Mouse (Mus musculus): ENCODE data around the gene Fancd2.

Gene Fancd2

GRCm38 (mm10) chr6:113523420-113523819 lies 8.1 kb upstream of the Fancd2 start:
- DNase-seq, result no peak

GRCm38 (mm10) chr6:113531840-113532404 lies 440 bp downstream of the Fancd2 start:
- no peak for DNase-seq

GRCm38 (mm10) chr6:113534886-113535285 lies 3.4 kb downstream of the Fancd2 start:
- DNase-seq, result no peak

DNA sequence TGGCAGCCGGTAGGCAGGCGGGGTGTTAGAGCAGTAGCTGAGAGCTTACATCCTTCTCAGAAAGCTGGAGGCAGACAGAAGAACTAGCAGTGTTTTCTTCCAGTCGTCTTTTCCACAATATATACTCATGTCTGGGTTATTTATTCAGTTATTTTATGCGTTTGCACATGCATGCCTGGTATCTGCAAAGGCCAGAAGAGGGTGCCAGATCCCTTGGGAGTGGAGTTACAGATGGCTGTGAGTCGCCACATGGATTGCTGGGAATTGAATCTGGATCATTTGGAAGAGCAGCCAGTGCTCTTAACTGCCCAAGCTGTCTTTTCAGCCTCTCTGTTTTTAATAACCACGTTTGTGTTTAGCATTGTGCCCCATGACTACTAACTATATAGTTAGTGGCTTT lies 10.1 kb downstream of the Fancd2 start:
- DNase-seq, result no peak

DNA sequence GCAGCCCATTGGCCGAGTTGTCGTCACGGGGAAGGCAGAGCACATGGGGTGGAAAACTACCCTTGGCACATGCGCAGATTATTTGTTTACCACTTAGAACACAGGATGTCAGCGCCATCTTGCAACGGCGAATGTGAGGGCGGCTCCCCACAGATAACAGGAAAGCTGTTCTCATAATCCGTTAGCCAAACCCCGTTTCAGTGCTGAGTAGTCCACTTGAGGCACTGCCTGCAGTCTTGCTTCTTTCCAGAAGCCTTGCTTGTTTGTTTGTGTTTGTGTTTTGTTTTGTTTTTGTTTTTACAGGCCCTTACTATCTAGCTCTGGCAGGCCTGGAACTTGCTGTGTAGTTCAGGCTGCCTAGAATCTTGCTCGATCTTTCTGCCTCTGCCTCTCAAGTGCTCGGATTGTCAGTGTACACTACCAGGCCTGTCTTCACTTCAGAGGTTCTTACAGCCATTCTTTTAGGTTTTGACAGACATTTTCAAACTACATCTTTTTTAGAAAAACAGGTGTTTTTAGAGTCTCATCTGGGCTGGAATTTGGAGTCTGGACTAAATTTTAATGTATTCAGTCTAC lies 12.5 kb downstream of the Fancd2 start:
- DNase-seq, result no peak

DNA sequence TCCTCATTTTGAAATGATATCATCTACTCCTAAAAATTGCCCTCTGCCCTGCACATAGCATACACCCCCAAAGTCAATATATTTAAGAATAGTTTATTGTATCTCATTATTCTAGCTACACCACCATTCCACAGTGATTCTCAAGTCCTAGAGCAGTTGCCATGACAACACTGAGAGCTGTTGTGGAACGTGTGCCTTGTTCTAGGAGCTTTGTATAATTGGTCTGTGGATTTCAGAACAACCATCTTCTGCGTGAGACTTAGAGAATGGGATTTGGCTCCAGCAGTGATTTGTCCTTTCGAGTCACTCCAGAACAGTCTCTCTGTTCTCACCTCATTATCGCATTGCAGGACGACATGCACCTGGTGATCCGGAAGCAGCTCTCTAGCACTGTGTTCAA lies 28.3 kb downstream of the Fancd2 start:
- DNase-seq, result no peak

GRCm38 (mm10) chr6:113564557-113564956 lies 33.1 kb downstream of the Fancd2 start:
- DNase-seq, result no peak

DNA sequence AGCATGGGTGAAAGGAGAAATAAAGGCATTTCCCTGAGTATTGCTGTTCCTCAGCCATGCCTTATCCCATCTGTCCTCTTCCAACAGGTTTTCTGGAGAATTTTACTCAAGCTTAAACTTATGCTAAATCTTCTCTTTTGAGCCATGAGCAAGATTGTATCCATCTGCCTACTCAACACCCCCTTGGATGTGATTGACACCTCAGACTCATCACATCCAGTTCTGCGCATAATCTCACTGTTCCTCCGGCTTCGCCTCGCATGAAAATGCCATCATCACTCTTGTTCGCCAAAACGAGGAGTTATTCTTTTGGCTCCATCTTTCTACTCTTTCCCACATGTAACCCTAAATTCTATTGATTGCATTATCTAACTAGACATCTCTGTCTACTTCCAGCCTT lies 44.6 kb downstream of the Fancd2 start:
- DNase-seq, result no peak

- DNase-seq, result no peak
Observed at GRCm38 (mm10) chr6:113579306-113579705, 47.8 kb downstream of the Fancd2 start.

GRCm38 (mm10) chr6:113583023-113583422 lies 51.5 kb downstream of the Fancd2 start:
- no peak for DNase-seq

DNA sequence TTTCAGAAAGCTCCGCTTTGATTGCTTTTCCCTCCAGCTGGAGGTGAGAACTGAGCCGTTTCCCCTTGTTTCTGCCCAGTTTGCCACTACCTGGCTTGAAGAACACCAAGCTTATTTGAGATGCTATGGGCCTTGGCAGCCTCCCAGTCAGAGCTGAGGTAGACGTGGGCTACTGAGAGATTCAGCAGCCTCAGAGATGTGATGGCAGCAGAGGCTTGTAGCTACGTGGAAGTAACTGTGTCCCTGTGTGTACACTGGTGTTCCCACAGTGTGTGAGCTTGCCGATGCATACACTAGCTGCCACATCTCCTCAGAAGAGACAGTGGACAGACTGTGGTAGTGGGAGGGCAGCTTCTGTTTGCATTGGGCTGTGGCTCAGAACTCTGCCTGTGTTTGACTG lies 53.6 kb downstream of the Fancd2 start:
- DNase-seq, result no peak

GRCm38 (mm10) chr6:113586466-113587183 lies 55.1 kb downstream of the Fancd2 start:
- no peak for DNase-seq

GRCm38 (mm10) chr6:113592637-113593036 lies 61.2 kb downstream of the Fancd2 start:
- no peak for DNase-seq

- DNase-seq, result no peak
Observed at GRCm38 (mm10) chr6:113597945-113598344, 66.5 kb downstream of the Fancd2 start.

GRCm38 (mm10) chr6:113599833-113600232 lies 68.4 kb downstream of the Fancd2 start:
- DNase-seq, result no peak

GRCm38 (mm10) chr6:113600543-113601139 lies 69.2 kb downstream of the Fancd2 start, which contains the start of gene Fancd2os:
TSS of gene Fancd2os (minus strand) at chr6:113600715.
- no peak for DNase-seq

DNA sequence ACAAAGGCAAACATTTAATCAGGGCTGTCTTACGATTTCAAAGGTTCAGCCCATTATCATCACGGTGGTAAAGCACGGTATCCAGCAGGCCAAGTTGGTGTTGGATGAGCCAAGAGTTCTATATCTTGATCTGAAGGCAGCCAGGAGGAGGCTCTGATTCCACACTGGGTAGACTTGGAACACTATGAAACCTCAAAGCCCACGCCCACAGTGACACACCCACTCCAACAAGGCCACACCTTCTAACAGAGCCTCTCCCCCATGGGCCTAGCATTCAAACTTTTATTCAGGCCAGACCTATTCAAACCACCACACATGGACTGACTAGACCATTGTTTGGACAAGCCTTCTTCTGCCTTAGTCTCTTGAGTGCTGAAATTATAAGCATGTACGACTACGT lies 71.3 kb downstream of the Fancd2 start:
- DNase-seq, result no peak

DNA sequence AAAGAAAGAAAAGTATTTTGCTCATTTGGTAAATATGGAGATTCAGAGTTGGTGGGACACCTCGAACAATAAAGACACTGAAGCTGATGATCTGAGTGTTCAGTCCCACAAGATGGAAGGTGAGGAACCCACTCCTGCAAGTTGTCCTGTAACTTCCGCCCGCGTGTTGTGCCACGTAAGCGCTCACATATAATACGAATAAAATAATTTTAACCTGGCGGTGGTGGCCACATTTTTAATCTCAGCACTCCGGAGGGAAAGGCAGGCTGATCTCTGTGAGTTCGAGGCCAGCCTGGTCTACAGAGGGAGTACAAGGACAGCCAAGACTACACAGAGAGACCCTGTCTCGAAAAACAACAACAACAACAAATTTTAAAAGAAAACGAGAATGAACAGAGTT lies 72.5 kb downstream of the Fancd2 start:
- no peak for DNase-seq

- peak; percentile 86 for DNase-seq
Observed at GRCm38 (mm10) chr6:113604432-113605223, 73.1 kb downstream of the Fancd2 start, which contains the start of gene Brk1. TSS of gene Brk1 (plus strand) at chr6:113604772.

GRCm38 (mm10) chr6:113605224-113605545 lies 73.7 kb downstream of the Fancd2 start:
- no peak for DNase-seq

DNA sequence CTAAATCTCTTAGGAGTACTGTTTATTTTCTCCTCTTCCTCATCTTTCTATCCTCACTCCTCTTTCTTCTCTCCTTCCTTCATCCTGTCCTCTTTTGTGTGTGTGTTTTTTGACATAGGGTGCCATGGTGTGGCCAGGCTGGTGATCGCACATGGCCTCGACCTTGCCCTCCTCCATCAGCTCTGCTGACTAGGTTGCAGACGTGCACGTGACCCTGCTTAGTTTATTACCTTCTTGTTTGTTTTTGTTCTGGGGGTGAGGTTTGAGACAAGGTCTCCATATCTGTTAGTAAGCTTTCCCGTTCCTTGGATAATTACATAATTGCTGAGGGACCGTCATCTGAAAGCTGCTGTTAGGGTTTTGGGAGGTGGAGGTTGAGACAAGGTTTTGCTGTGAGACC lies 77.4 kb downstream of the Fancd2 start:
- no peak for DNase-seq

DNA sequence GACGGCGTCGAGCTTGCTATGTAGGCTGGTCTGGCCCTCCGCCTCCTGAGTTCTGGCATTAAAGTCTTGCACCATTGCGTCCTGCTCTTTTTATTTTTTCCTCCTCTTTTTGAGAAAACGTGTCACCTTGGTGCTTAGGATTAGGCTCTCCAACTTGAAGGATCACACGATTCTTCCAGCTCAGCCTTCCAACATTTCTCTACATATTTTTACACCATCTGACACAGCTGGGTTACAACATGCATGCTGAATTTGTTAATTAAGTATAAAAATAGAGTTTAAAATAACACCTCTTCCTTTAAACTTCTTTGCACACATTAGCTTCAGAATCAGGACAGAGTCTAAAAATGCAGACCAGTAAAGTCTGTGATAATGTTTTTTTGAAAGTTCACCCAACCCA lies 77.8 kb downstream of the Fancd2 start:
- DNase-seq, result no peak

GRCm38 (mm10) chr6:113612258-113612969 lies 80.9 kb downstream of the Fancd2 start:
- no peak for DNase-seq
